Mouse (Mus musculus) heart, adult 8-10 months (tissue): ENCODE results near the gene Nuak2. TPM values are rescaled to one million over a fixed set of nuclear protein-coding genes. Genes with fewer than 3 reads are reported as not detected.
"Not testable (repeated sequence)": the region's sequence is repeated elsewhere in the genome, so short reads cannot be mapped to it uniquely, and the experiment has no call there.

Source experiments
- DNase-seq: peaks from one replicate; pipeline ENCODE4 v3.0.0; 2022; ENCODE audit warnings: low spot score
- total RNA-seq, 4 experiments: library from RNA; stranded (reverse); gene quantifications; 2 replicates each; pipeline ENCODE4 v1.2.4; 2022

Gene Nuak2
- total RNA-seq, 4 experiments from 2014 or later: 3.8 to 5.2 (median 4.0) TPM

- no peak for DNase-seq
These were observed 11.6 kb downstream of the Nuak2 start for GRCm38 (mm10) chr1:132327477-132327876.

- no peak for DNase-seq
These were observed 12.6 kb downstream of the Nuak2 start for GRCm38 (mm10) chr1:132328565-132328964.

GRCm38 (mm10) chr1:132329656-132330055 lies 13.7 kb downstream of the Nuak2 start:
- no peak for DNase-seq

GRCm38 (mm10) chr1:132330397-132330796 lies 14.5 kb downstream of the Nuak2 start:
- no peak for DNase-seq

- no peak for DNase-seq
These were observed 15.4 kb downstream of the Nuak2 start for GRCm38 (mm10) chr1:132331283-132331682.

GRCm38 (mm10) chr1:132333201-132333600 lies 17.3 kb downstream of the Nuak2 start:
- DNase-seq: no peak

- DNase-seq: peak; percentile 76
These were observed 17.8 kb downstream of the Nuak2 start for GRCm38 (mm10) chr1:132333675-132334141.

- no peak for DNase-seq
These were observed 18.4 kb downstream of the Nuak2 start for GRCm38 (mm10) chr1:132334178-132334801.

GRCm38 (mm10) chr1:132335378-132335965 lies 19.5 kb downstream of the Nuak2 start:
- peak; percentile 65 for DNase-seq

GRCm38 (mm10) chr1:132336921-132337320 lies 21.0 kb downstream of the Nuak2 start:
- DNase-seq: no peak

- peak; percentile 74 for DNase-seq
These were observed 22.2 kb downstream of the Nuak2 start for GRCm38 (mm10) chr1:132338027-132338660.

- DNase-seq: peak; percentile 85
These were observed 26.0 kb downstream of the Nuak2 start for GRCm38 (mm10) chr1:132341731-132342501.

GRCm38 (mm10) chr1:132342518-132342917 lies 26.6 kb downstream of the Nuak2 start:
- no peak for DNase-seq

GRCm38 (mm10) chr1:132343191-132343590 lies 27.3 kb downstream of the Nuak2 start:
- no peak for DNase-seq

GRCm38 (mm10) chr1:132343656-132344055 lies 27.7 kb downstream of the Nuak2 start:
- no peak for DNase-seq

- DNase-seq: no peak
These were observed 29.6 kb downstream of the Nuak2 start for GRCm38 (mm10) chr1:132345514-132345913.

- peak; percentile 75 for DNase-seq
These were observed 30.4 kb downstream of the Nuak2 start for GRCm38 (mm10) chr1:132346134-132346851.

GRCm38 (mm10) chr1:132346951-132347350 lies 31.0 kb downstream of the Nuak2 start:
- DNase-seq: no peak

- DNase-seq: no peak
These were observed 32.5 kb downstream of the Nuak2 start for GRCm38 (mm10) chr1:132348401-132348800.

- not testable (repeated sequence) for DNase-seq
These were observed 33.1 kb downstream of the Nuak2 start for GRCm38 (mm10) chr1:132349049-132349448.

GRCm38 (mm10) chr1:132349601-132350000 lies 33.7 kb downstream of the Nuak2 start:
- not testable (repeated sequence) for DNase-seq
